Mouse (Mus musculus) stomach, embryonic 15.5 days (tissue): ENCODE measurements around the gene Cep170b. TPM values are rescaled to one million over a fixed set of nuclear protein-coding genes. Genes with fewer than 3 reads are reported as not detected.

ENCODE experiments used
- ATAC-seq: fragments of 200-750 bp; cut with Nextera tagmentation; 2 replicates; pipeline ENCODE4 v1.8.0; 2017; ENCODE audit warnings: low read depth, moderate number of reproducible peaks, moderate TSS enrichment; ENCODE audit not compliant: insufficient read depth, low FRiP score
- H3K27ac ChIP-seq: fragments of 300-500 bp; sonication (generic); 2 replicates; pipeline ENCODE4 v1.5.1; 2015; ENCODE audit warnings: mild to moderate bottlenecking, inconsistent platforms
- H3K27me3 ChIP-seq: fragments of 300-500 bp; sonication (generic); replicated peaks from 2 replicates; pipeline ENCODE4 v1.6.1; 2015; ENCODE audit warnings: inconsistent platforms
- H3K36me3 ChIP-seq: fragments of 300-500 bp; sonication (generic); 2 replicates; pipeline ENCODE4 v1.6.1; 2015; ENCODE audit warnings: inconsistent platforms
- H3K4me1 ChIP-seq: fragments of 300-500 bp; sonication (generic); 2 replicates; pipeline ENCODE4 v1.6.1; 2015; ENCODE audit warnings: inconsistent platforms
- H3K4me2 ChIP-seq: fragments of 300-500 bp; sonication (generic); 2 replicates; pipeline ENCODE4 v1.6.1; 2015; ENCODE audit warnings: mild to moderate bottlenecking, inconsistent platforms
- H3K4me3 ChIP-seq: fragments of 300-500 bp; sonication (generic); replicated peaks from 2 replicates; pipeline ENCODE4 v1.5.1; 2015; ENCODE audit warnings: inconsistent platforms
- H3K9ac ChIP-seq: fragments of 300-500 bp; sonication (generic); 2 replicates; pipeline ENCODE4 v1.6.1; 2015; ENCODE audit warnings: inconsistent platforms
- H3K9me3 ChIP-seq: fragments of 300-500 bp; sonication (generic); 2 replicates; pipeline ENCODE4 v1.6.1; 2016; ENCODE audit warnings: inconsistent platforms
- WGBS: fragments of 180-500 bp; shearing (Covaris S2); methylation state at CpG from one replicate; pipeline ENCODE4 v1.1.7; 2015; 5-methylcytosine and 5-hydroxymethylcytosine counted together
- microRNA-seq: library from miRNA; unstranded; fragments of <30 nt; microRNA quantifications from one replicate; pipeline ENCODE4, GENCODE M21; 2016
- polyA plus RNA-seq: library from polyadenylated mRNA; unstranded; fragments of >200 nt; fragmentation: Nextera tagmentation; extraction: Ambion mirVana; gene quantifications from 2 replicates; pipeline ENCODE4 v1.2.1, GENCODE M21; 2015

The Cep170b gene
- polyA plus RNA-seq, 1 experiment from 2014 or later = 24.3 TPM

- no peak overlapping the region for H3K4me3 ChIP-seq
- H3K4me2 ChIP-seq = no peak overlapping the region
- H3K9me3 ChIP-seq = no peaks in the 10 kb centered on the region
- H3K27me3 ChIP-seq = no peaks in the 10 kb centered on the region
- no peak overlapping the region for H3K27ac ChIP-seq
- H3K36me3 ChIP-seq = no peaks in the 10 kb centered on the region
- no peaks in the 10 kb centered on the region for H3K4me1 ChIP-seq
- ATAC-seq = no peak
- no peak overlapping the region for H3K9ac ChIP-seq
- WGBS = 90% methylated on average over 14 of the region's 14 CpGs
Observed at GRCm38 (mm10) chr12:112772306-112772705, 52.1 kb downstream of the Cep170b start.

GRCm38 (mm10) chr12:112773366-112773765, 53.1 kb downstream of the Cep170b start:
- Histone ChIP-seq H3K27ac (no peak overlapping the region), H3K9me3 (no peaks in the 10 kb centered on the region), H3K4me1 (no peaks in the 10 kb centered on the region), H3K4me3 (no peak overlapping the region), H3K27me3 (no peaks in the 10 kb centered on the region), H3K4me2 (no peak overlapping the region), H3K36me3 (no peaks in the 10 kb centered on the region), H3K9ac (no peak overlapping the region)
- no peak for ATAC-seq
- 36% methylated on average over 9 of the region's 9 CpGs for WGBS

- H3K36me3 ChIP-seq = no peaks in the 10 kb centered on the region
- no peak for ATAC-seq
- no peak overlapping the region for H3K4me3 ChIP-seq
- H3K9me3 ChIP-seq = no peaks in the 10 kb centered on the region
- H3K27me3 ChIP-seq = no peaks in the 10 kb centered on the region
- H3K4me2 ChIP-seq = no peak overlapping the region
- H3K27ac ChIP-seq = no peak overlapping the region
- WGBS = 75% methylated on average over 6 of the region's 6 CpGs
- H3K9ac ChIP-seq = no peak overlapping the region
- no peaks in the 10 kb centered on the region for H3K4me1 ChIP-seq
Observed at GRCm38 (mm10) chr12:112774026-112774425, 53.8 kb downstream of the Cep170b start.

GRCm38 (mm10) chr12:112774481-112774880, 54.2 kb downstream of the Cep170b start:
- H3K27me3 ChIP-seq = no peaks in the 10 kb centered on the region
- H3K4me3 ChIP-seq = no peak overlapping the region
- H3K27ac ChIP-seq = no peak overlapping the region
- no peak for ATAC-seq
- H3K4me1 ChIP-seq = no peaks in the 10 kb centered on the region
- no peak overlapping the region for H3K4me2 ChIP-seq
- no peak overlapping the region for H3K9ac ChIP-seq
- H3K36me3 ChIP-seq = no peaks in the 10 kb centered on the region
- H3K9me3 ChIP-seq = no peaks in the 10 kb centered on the region
- WGBS = 90% methylated on average over 10 of the region's 10 CpGs

- H3K9ac ChIP-seq = no peak overlapping the region
- no peaks in the 10 kb centered on the region for H3K36me3 ChIP-seq
- H3K4me3 ChIP-seq = no peak overlapping the region
- no peak overlapping the region for H3K27ac ChIP-seq
- no peak for ATAC-seq
- peaks cover 31% of the 10 kb centered on the region for H3K4me1 ChIP-seq
- no peak overlapping the region for H3K4me2 ChIP-seq
- WGBS = 69% methylated on average over 8 of the region's 8 CpGs
- no peaks in the 10 kb centered on the region for H3K9me3 ChIP-seq
- H3K27me3 ChIP-seq = no peaks in the 10 kb centered on the region
Observed at GRCm38 (mm10) chr12:112791026-112791425, 70.8 kb downstream of the Cep170b start.

GRCm38 (mm10) chr12:112793601-112794355, 73.5 kb downstream of the Cep170b start:
- Histone ChIP-seq H3K27ac (peak overlapping the region; percentile 77), H3K36me3 (no peaks in the 10 kb centered on the region), H3K9ac (no peak overlapping the region), H3K9me3 (no peaks in the 10 kb centered on the region), H3K4me1 (peaks cover 59% of the 10 kb centered on the region), H3K27me3 (no peaks in the 10 kb centered on the region), H3K4me3 (no peak overlapping the region), H3K4me2 (peak overlapping the region; percentile 38; the same call in 1 of the 2 replicates)
- WGBS = 53% methylated on average over 13 of the region's 13 CpGs
- peak; percentile 20; the same call in 1 of the 2 replicates for ATAC-seq

- ATAC-seq = 0 out of 2 replicates have a peak, but pooled peaks have one; percentile 1
- no peaks in the 10 kb centered on the region for H3K27me3 ChIP-seq
- 15% methylated on average over 7 of the region's 7 CpGs for WGBS
- H3K9ac ChIP-seq = no peak overlapping the region
- peak overlapping the region; percentile 77 for H3K27ac ChIP-seq
- H3K4me3 ChIP-seq = no peak overlapping the region; the same call in 1 of the 2 replicates
- no peaks in the 10 kb centered on the region for H3K36me3 ChIP-seq
- peak overlapping the region; percentile 38 for H3K4me2 ChIP-seq
- no peaks in the 10 kb centered on the region for H3K9me3 ChIP-seq
- H3K4me1 ChIP-seq = peaks cover 65% of the 10 kb centered on the region
Observed at GRCm38 (mm10) chr12:112794356-112794816, 74.1 kb downstream of the Cep170b start.

GRCm38 (mm10) chr12:112794998-112795397, 74.7 kb downstream of the Cep170b start:
- Histone ChIP-seq H3K4me2 (peak overlapping the region; percentile 38), H3K27me3 (no peaks in the 10 kb centered on the region), H3K36me3 (no peaks in the 10 kb centered on the region), H3K9me3 (no peaks in the 10 kb centered on the region), H3K4me3 (no peak overlapping the region; the same call in 1 of the 2 replicates), H3K9ac (no peak overlapping the region), H3K27ac (peak overlapping the region; percentile 77), H3K4me1 (peaks cover 66% of the 10 kb centered on the region)
- 84% methylated on average over 5 of the region's 5 CpGs for WGBS
- ATAC-seq = no peak

GRCm38 (mm10) chr12:112795466-112796104, 75.3 kb downstream of the Cep170b start:
- H3K27me3 ChIP-seq = peaks cover under 1% of the 10 kb centered on the region; the same call in 1 of the 2 replicates
- H3K36me3 ChIP-seq = no peaks in the 10 kb centered on the region
- ATAC-seq = peak; percentile 61
- H3K27ac ChIP-seq = peak overlapping the region; percentile 77
- H3K4me3 ChIP-seq = peak overlapping the region; percentile 12; the same call in 1 of the 2 replicates
- H3K4me2 ChIP-seq = peak overlapping the region; percentile 38
- no peaks in the 10 kb centered on the region for H3K9me3 ChIP-seq
- WGBS = 34% methylated on average over 18 of the region's 18 CpGs
- H3K9ac ChIP-seq = no peak overlapping the region
- peaks cover 71% of the 10 kb centered on the region for H3K4me1 ChIP-seq

Small RNAs within 50 kb of the gene (microRNA-seq; reads per million reads assigned to microRNA genes)
- 1.5 reads per million for gene Mir6940

Other genes starting within 250 kb of the Cep170b start
- gene A530016L24Rik, start 231.0 kb upstream of the Cep170b start, polyA plus RNA-seq = 0.18 and 0.21 TPM in 2 replicates
- 2.7 TPM in 2 replicates for gene Tmem179, start 203.7 kb upstream of the Cep170b start, polyA plus RNA-seq
- gene Inf2, start 131.7 kb upstream of the Cep170b start, polyA plus RNA-seq = 4.3 and 4.4 TPM in 2 replicates
- 4.3 and 4.4 TPM in 2 replicates for gene Adssl1, start 100.4 kb upstream of the Cep170b start, polyA plus RNA-seq
- gene Siva1, start 75.8 kb upstream of the Cep170b start, polyA plus RNA-seq = 198 and 214 TPM in 2 replicates
- 161 and 170 TPM in 2 replicates for gene Akt1, start 45.6 kb upstream of the Cep170b start, polyA plus RNA-seq
- 9.3 and 10.8 TPM in 2 replicates for gene Zbtb42, start 41.6 kb upstream of the Cep170b start, polyA plus RNA-seq
- gene Pld4, start 40.2 kb downstream of the Cep170b start, polyA plus RNA-seq = 14.5 and 16.8 TPM in 2 replicates
- 3.8 and 4.7 TPM in 2 replicates for gene Ahnak2, start 82.2 kb downstream of the Cep170b start, polyA plus RNA-seq
- gene Clba1, start 88.5 kb downstream of the Cep170b start, polyA plus RNA-seq = 6.1 and 7.0 TPM in 2 replicates
- 97.0 and 100 TPM in 2 replicates for gene Cdca4, start 109.0 kb downstream of the Cep170b start, polyA plus RNA-seq
- 0.33 and 0.41 TPM in 2 replicates for gene Gpr132, start 147.8 kb downstream of the Cep170b start, polyA plus RNA-seq
- 6.0 and 7.0 TPM in 2 replicates for gene Jag2, start 209.3 kb downstream of the Cep170b start, polyA plus RNA-seq
- gene Nudt14, start 221.7 kb downstream of the Cep170b start, polyA plus RNA-seq = 88.1 and 95.0 TPM in 2 replicates